Mouse (Mus musculus): ENCODE measurements around the gene Lat2. TPM values are rescaled to one million over a fixed set of nuclear protein-coding genes. Genes with fewer than 3 reads are reported as not detected.
"Not testable (repeated sequence)": the region's sequence is repeated elsewhere in the genome, so short reads cannot be mapped to it uniquely, and the experiment has no call there.

Gene Lat2
- polyA plus RNA-seq (2014; fragmentation: Nextera tagmentation; extraction: Ambion mirVana), result 2.1 and 3.2 TPM in 2 replicates

GRCm38 (mm10) chr5:134614802-134615201 is at the start of gene Lat2:
Gene Lat2 (minus strand): TSS chr5:134615025.
- 0 out of 4 replicates have a peak within 1 kb of the TSS, but pooled peaks of 1 of the 2 experiments have one; percentile 9 for H3K27ac ChIP-seq (replicated peaks in 1 of 2; ENCODE audit: control insufficient read depth in 1 of 2, insufficient read depth in 1 of 2, low read depth in 2 of 2, low read length in 2 of 2)
- peaks cover 51% of the 10 kb centered on the region for H3K36me3 ChIP-seq (ENCODE audit: control insufficient read depth, insufficient read depth, low read length)
- WGBS, result 80% methylated on average over 7 of the region's 7 CpGs
- H3K27me3 ChIP-seq (ENCODE audit: control insufficient read depth, insufficient read depth, low read length), result no peaks in the 10 kb centered on the region
- H3K4me2 ChIP-seq (ENCODE audit: low read length), result no peak within 1 kb of the TSS
- H3K4me3 ChIP-seq (ENCODE audit: control insufficient read depth in 1 of 2, insufficient read depth in 1 of 2, low read depth in 1 of 2, low read length in 2 of 2), result no peak within 1 kb of the TSS
- no peaks in the 10 kb centered on the region for H3K9me3 ChIP-seq (ENCODE audit: control insufficient read depth, low read length)
- H3K9ac ChIP-seq (ENCODE audit: low read length), result no peak within 1 kb of the TSS
- ATAC-seq (ENCODE audit: insufficient number of reproducible peaks, insufficient read depth, low FRiP score, low read depth), result no peak
- H3K4me1 ChIP-seq (ENCODE audit: control insufficient read depth in 2 of 2, insufficient read depth in 2 of 2, low read length in 2 of 2), result no peaks in the 10 kb centered on the region

GRCm38 (mm10) chr5:134656708-134657107 is 41.9 kb upstream of the Lat2 start:
- no peaks in the 10 kb centered on the region; a peak in 1 of 4 replicates for H3K4me1 ChIP-seq (ENCODE audit: control insufficient read depth in 2 of 2, insufficient read depth in 2 of 2, low read length in 2 of 2)
- 86% methylated on average over 4 of the region's 4 CpGs for WGBS
- no peak for ATAC-seq (ENCODE audit: insufficient number of reproducible peaks, insufficient read depth, low FRiP score, low read depth)

GRCm38 (mm10) chr5:134652015-134652414 is 37.2 kb upstream of the Lat2 start:
- no peaks in the 10 kb centered on the region; a peak in 1 of 4 replicates for H3K4me1 ChIP-seq (ENCODE audit: control insufficient read depth in 2 of 2, insufficient read depth in 2 of 2, low read length in 2 of 2)
- 0 out of 2 replicates have a peak, but pooled peaks cover 3% of the 10 kb centered on the region for H3K9me3 ChIP-seq (ENCODE audit: control insufficient read depth, low read length)
- WGBS, result 42% methylated on average over 7 of the region's 7 CpGs
- no peaks in the 10 kb centered on the region for H3K27me3 ChIP-seq (ENCODE audit: control insufficient read depth, insufficient read depth, low read length)
- no peak overlapping the region for H3K27ac ChIP-seq (replicated peaks in 1 of 2; ENCODE audit: control insufficient read depth in 1 of 2, insufficient read depth in 1 of 2, low read depth in 2 of 2, low read length in 2 of 2)
- peaks cover 7% of the 10 kb centered on the region; the same call in 1 of the 2 replicates for H3K36me3 ChIP-seq (ENCODE audit: control insufficient read depth, insufficient read depth, low read length)
- no peak overlapping the region for H3K9ac ChIP-seq (ENCODE audit: low read length)
- no peak overlapping the region for H3K4me2 ChIP-seq (ENCODE audit: low read length)
- no peak for ATAC-seq (ENCODE audit: insufficient number of reproducible peaks, insufficient read depth, low FRiP score, low read depth)
- no peak overlapping the region for H3K4me3 ChIP-seq (ENCODE audit: control insufficient read depth in 1 of 2, insufficient read depth in 1 of 2, low read depth in 1 of 2, low read length in 2 of 2)

More at GRCm38 (mm10) chr5:134656708-134657107, 41.9 kb upstream of the Lat2 start:
- Histone ChIP-seq H3K9ac (ENCODE audit: low read length) (no peak overlapping the region), H3K4me3 (ENCODE audit: control insufficient read depth in 1 of 2, insufficient read depth in 1 of 2, low read depth in 1 of 2, low read length in 2 of 2) (no peak overlapping the region), H3K36me3 (ENCODE audit: control insufficient read depth, insufficient read depth, low read length) (peaks cover 21% of the 10 kb centered on the region), H3K4me2 (ENCODE audit: low read length) (no peak overlapping the region), H3K27ac (replicated peaks in 1 of 2; ENCODE audit: control insufficient read depth in 1 of 2, insufficient read depth in 1 of 2, low read depth in 2 of 2, low read length in 2 of 2) (no peak overlapping the region), H3K9me3 (ENCODE audit: control insufficient read depth, low read length) (no peaks in the 10 kb centered on the region), H3K27me3 (ENCODE audit: control insufficient read depth, insufficient read depth, low read length) (no peaks in the 10 kb centered on the region)

GRCm38 (mm10) chr5:134650926-134651325 is 36.1 kb upstream of the Lat2 start:
- no peaks in the 10 kb centered on the region; a peak in 1 of 4 replicates for H3K4me1 ChIP-seq (ENCODE audit: control insufficient read depth in 2 of 2, insufficient read depth in 2 of 2, low read length in 2 of 2)
- H3K9ac ChIP-seq (ENCODE audit: low read length), result no peak overlapping the region
- no peak overlapping the region for H3K27ac ChIP-seq (replicated peaks in 1 of 2; ENCODE audit: control insufficient read depth in 1 of 2, insufficient read depth in 1 of 2, low read depth in 2 of 2, low read length in 2 of 2)
- WGBS, result 33% methylated on average over 4 of the region's 5 CpGs
- ATAC-seq (ENCODE audit: insufficient number of reproducible peaks, insufficient read depth, low FRiP score, low read depth), result no peak
- no peak overlapping the region for H3K4me2 ChIP-seq (ENCODE audit: low read length)
- H3K4me3 ChIP-seq (ENCODE audit: control insufficient read depth in 1 of 2, insufficient read depth in 1 of 2, low read depth in 1 of 2, low read length in 2 of 2), result no peak overlapping the region
- no peaks in the 10 kb centered on the region for H3K27me3 ChIP-seq (ENCODE audit: control insufficient read depth, insufficient read depth, low read length)
- no peaks in the 10 kb centered on the region for H3K36me3 ChIP-seq (ENCODE audit: control insufficient read depth, insufficient read depth, low read length)
- H3K9me3 ChIP-seq (ENCODE audit: control insufficient read depth, low read length), result 0 out of 2 replicates have a peak, but pooled peaks cover 3% of the 10 kb centered on the region

GRCm38 (mm10) chr5:134648976-134649375 is 34.2 kb upstream of the Lat2 start:
- H3K9ac ChIP-seq (ENCODE audit: low read length); H3K36me3 ChIP-seq (ENCODE audit: control insufficient read depth, insufficient read depth, low read length); H3K4me2 ChIP-seq (ENCODE audit: low read length); H3K4me1 ChIP-seq (ENCODE audit: control insufficient read depth in 2 of 2, insufficient read depth in 2 of 2, low read length in 2 of 2); H3K27ac ChIP-seq (replicated peaks in 1 of 2; ENCODE audit: control insufficient read depth in 1 of 2, insufficient read depth in 1 of 2, low read depth in 2 of 2, low read length in 2 of 2); H3K4me3 ChIP-seq (ENCODE audit: control insufficient read depth in 1 of 2, insufficient read depth in 1 of 2, low read depth in 1 of 2, low read length in 2 of 2); H3K9me3 ChIP-seq (ENCODE audit: control insufficient read depth, low read length); ATAC-seq (ENCODE audit: insufficient number of reproducible peaks, insufficient read depth, low FRiP score, low read depth); H3K27me3 ChIP-seq (ENCODE audit: control insufficient read depth, insufficient read depth, low read length): not testable (repeated sequence)
- WGBS, result 78% methylated on average over 3 of the region's 4 CpGs

GRCm38 (mm10) chr5:134647394-134647793 is 32.6 kb upstream of the Lat2 start:
- Histone ChIP-seq H3K27ac (replicated peaks in 1 of 2; ENCODE audit: control insufficient read depth in 1 of 2, insufficient read depth in 1 of 2, low read depth in 2 of 2, low read length in 2 of 2) (no peak overlapping the region), H3K27me3 (ENCODE audit: control insufficient read depth, insufficient read depth, low read length) (no peaks in the 10 kb centered on the region), H3K4me3 (ENCODE audit: control insufficient read depth in 1 of 2, insufficient read depth in 1 of 2, low read depth in 1 of 2, low read length in 2 of 2) (no peak overlapping the region), H3K9me3 (ENCODE audit: control insufficient read depth, low read length) (0 out of 2 replicates have a peak, but pooled peaks cover 3% of the 10 kb centered on the region), H3K36me3 (ENCODE audit: control insufficient read depth, insufficient read depth, low read length) (no peaks in the 10 kb centered on the region), H3K4me2 (ENCODE audit: low read length) (no peak overlapping the region), H3K9ac (ENCODE audit: low read length) (no peak overlapping the region), H3K4me1 (ENCODE audit: control insufficient read depth in 2 of 2, insufficient read depth in 2 of 2, low read length in 2 of 2) (peaks cover 5 to 6% of the 10 kb centered on the region in 2 experiments)
- WGBS, result 89% methylated on average over 2 of the region's 2 CpGs
- ATAC-seq (ENCODE audit: insufficient number of reproducible peaks, insufficient read depth, low FRiP score, low read depth), result no peak

GRCm38 (mm10) chr5:134646461-134646860 is 31.6 kb upstream of the Lat2 start:
- 64% methylated on average over 4 of the region's 4 CpGs for WGBS
- H3K4me1 ChIP-seq (ENCODE audit: control insufficient read depth in 2 of 2, insufficient read depth in 2 of 2, low read length in 2 of 2), result peaks cover 5 to 6% of the 10 kb centered on the region in 2 experiments
- H3K27me3 ChIP-seq (ENCODE audit: control insufficient read depth, insufficient read depth, low read length), result no peaks in the 10 kb centered on the region
- H3K4me3 ChIP-seq (ENCODE audit: control insufficient read depth in 1 of 2, insufficient read depth in 1 of 2, low read depth in 1 of 2, low read length in 2 of 2), result no peak overlapping the region
- no peak overlapping the region for H3K4me2 ChIP-seq (ENCODE audit: low read length)
- H3K9ac ChIP-seq (ENCODE audit: low read length), result no peak overlapping the region
- no peak for ATAC-seq (ENCODE audit: insufficient number of reproducible peaks, insufficient read depth, low FRiP score, low read depth)
- 0 out of 2 replicates have a peak, but pooled peaks cover 3% of the 10 kb centered on the region for H3K9me3 ChIP-seq (ENCODE audit: control insufficient read depth, low read length)
- no peak overlapping the region for H3K27ac ChIP-seq (replicated peaks in 1 of 2; ENCODE audit: control insufficient read depth in 1 of 2, insufficient read depth in 1 of 2, low read depth in 2 of 2, low read length in 2 of 2)
- no peaks in the 10 kb centered on the region for H3K36me3 ChIP-seq (ENCODE audit: control insufficient read depth, insufficient read depth, low read length)

- Histone ChIP-seq H3K27ac (replicated peaks in 1 of 2; ENCODE audit: control insufficient read depth in 1 of 2, insufficient read depth in 1 of 2, low read depth in 2 of 2, low read length in 2 of 2) (peak overlapping the region in 1 of 2 experiments; percentile 58; a peak in 1 of 4 replicates), H3K4me3 (ENCODE audit: control insufficient read depth in 1 of 2, insufficient read depth in 1 of 2, low read depth in 1 of 2, low read length in 2 of 2) (no peak overlapping the region), H3K27me3 (ENCODE audit: control insufficient read depth, insufficient read depth, low read length) (no peaks in the 10 kb centered on the region), H3K9ac (ENCODE audit: low read length) (no peak overlapping the region), H3K9me3 (ENCODE audit: control insufficient read depth, low read length) (no peaks in the 10 kb centered on the region), H3K4me2 (ENCODE audit: low read length) (no peak overlapping the region), H3K36me3 (ENCODE audit: control insufficient read depth, insufficient read depth, low read length) (no peaks in the 10 kb centered on the region), H3K4me1 (ENCODE audit: control insufficient read depth in 2 of 2, insufficient read depth in 2 of 2, low read length in 2 of 2) (peaks cover 6 to 8% of the 10 kb centered on the region in 2 experiments)
- 45% methylated on average over 8 of the region's 8 CpGs for WGBS
- no peak; the same call in 1 of the 2 replicates for ATAC-seq (ENCODE audit: insufficient number of reproducible peaks, insufficient read depth, low FRiP score, low read depth)
These were observed 29.9 kb upstream of the Lat2 start for GRCm38 (mm10) chr5:134644643-134645118.
